Mouse (Mus musculus) large intestine, adult 2 months (tissue): ENCODE measurements around the gene Meis2. TPM values are rescaled to one million over a fixed set of nuclear protein-coding genes. Genes with fewer than 3 reads are reported as not detected.

Experiments
- DNase-seq: peaks from one replicate; pipeline ENCODE4 v3.0.0-alpha.2; 2012; ENCODE audit warnings: low read depth, low spot score
- WGBS: fragments of 180-500 bp; shearing (Covaris S2); methylation state at CpG from one replicate; pipeline ENCODE4 v1.1.7; 2018; 5-methylcytosine and 5-hydroxymethylcytosine counted together
- polyA plus RNA-seq: library from polyadenylated mRNA; depleted of rRNA; stranded (reverse); fragments of >200 nt; gene quantifications from 2 replicates; pipeline ENCODE4 v1.2.3, GENCODE M21; 2012

Meis2 gene
- polyA plus RNA-seq, 1 experiment = 6.1 TPM

- 46% methylated on average over 11 of the region's 11 CpGs for WGBS
These were observed 213.5 kb downstream of the Meis2 start for GRCm38 (mm10) chr2:115852109-115852508.

GRCm38 (mm10) chr2:115850961-115851360, 214.7 kb downstream of the Meis2 start:
- 85% methylated on average over 4 of the region's 4 CpGs for whole genome bisulfite sequencing
- no peak for DNase-seq

More at GRCm38 (mm10) chr2:115852109-115852508, 213.5 kb downstream of the Meis2 start:
- no peak for DNase-seq

GRCm38 (mm10) chr2:115842821-115843220, 222.8 kb downstream of the Meis2 start:
- DNase-seq = no peak

- WGBS = 42% methylated on average over 2 of the region's 2 CpGs
- no peak for DNase-seq
These were observed 229.6 kb downstream of the Meis2 start for GRCm38 (mm10) chr2:115836034-115836433.

- no peak for DNase-seq
- 93% methylated on average over 5 of the region's 5 CpGs for WGBS
These were observed 243.3 kb downstream of the Meis2 start for GRCm38 (mm10) chr2:115822361-115822760.

GRCm38 (mm10) chr2:115817959-115818358, 247.7 kb downstream of the Meis2 start:
- DNase-seq = no peak
- 37% methylated on average over 6 of the region's 6 CpGs for WGBS

- 42% methylated on average over 6 of the region's 6 CpGs for WGBS
- no peak for DNase-seq
These were observed 251.9 kb downstream of the Meis2 start for GRCm38 (mm10) chr2:115813721-115814120.

GRCm38 (mm10) chr2:115813316-115813715, 252.3 kb downstream of the Meis2 start:
- WGBS = 24% methylated on average over 11 of the region's 11 CpGs
- no peak for DNase-seq
